Comparison of ENCODE assay signal across 8 mouse cellular contexts in genomic region chr10:61175442-61176204, GRCm38 (mm10). TPM values are rescaled to one million over a fixed set of nuclear protein-coding genes. Genes with fewer than 3 reads are reported as not detected.
A peak's percentile ranks its signal among the peaks of the same experiment; 100 is the strongest.
DNase-seq lines count a peak whose midpoint lies in the region; ATAC-seq and TF ChIP-seq lines count a peak whose summit lies in the region.

No protein-coding gene starts in this region.

- H3K27ac ChIP-seq in cerebellum, adult 2 months (ENCODE audit: insufficient read depth, low read length), result peak overlapping the region; percentile 97
- no peak overlapping the region for H3K27ac ChIP-seq in midbrain, embryonic 11.5 days (ENCODE audit: low read depth, low read length)

- no peaks in the 10 kb centered on the region for H3K9me3 ChIP-seq in midbrain, embryonic 11.5 days (ENCODE audit: control insufficient read depth, low read length)

- peak overlapping the region; percentile 74 for H3K4me3 ChIP-seq in cerebellum, adult 2 months (replicated peaks; ENCODE audit: insufficient read depth, low read depth, low read length)
- no peak overlapping the region for H3K4me3 ChIP-seq in midbrain, embryonic 11.5 days (ENCODE audit: low read depth, low read length)

- H3K9ac ChIP-seq in midbrain, embryonic 11.5 days (ENCODE audit: low read length), result no peak overlapping the region

- H3K4me1 ChIP-seq in cerebellum, adult 2 months (ENCODE audit: control insufficient read depth, insufficient read depth, low read length), result peaks cover 23% of the 10 kb centered on the region
- no peaks in the 10 kb centered on the region for H3K4me1 ChIP-seq in midbrain, embryonic 11.5 days (ENCODE audit: control insufficient read depth, insufficient read depth, low read length)

- ATAC-seq in midbrain, embryonic 11.5 days (ENCODE audit: low FRiP score), result no peak
- no peak for ATAC-seq in erythroid progenitor cell, adult 5-6 weeks (replicated peaks; ENCODE audit: low FRiP score, poor library complexity, severe bottlenecking)

- peak; percentile 72 for TF ChIP-seq POLR2A in cerebellum, adult 2 months (IDR thresholded peaks at IDR 0.05; ENCODE audit: borderline replicate concordance, insufficient read depth, low read length)

- H3K4me2 ChIP-seq in midbrain, embryonic 11.5 days, result no peak overlapping the region; the same call in 1 of the 2 replicates

- H3K27me3 ChIP-seq in cerebellum, adult 2 months (ENCODE audit: control insufficient read depth, insufficient read depth, low read length), result no peaks in the 10 kb centered on the region
- H3K27me3 ChIP-seq in midbrain, embryonic 11.5 days (ENCODE audit: control insufficient read depth, insufficient read depth, low read length), result no peaks in the 10 kb centered on the region

- TF ChIP-seq CTCF in cerebellum, adult 2 months (IDR thresholded peaks at IDR 0.05; ENCODE audit: borderline replicate concordance, insufficient read depth, low read depth, low read length), result peak; percentile 56; the same call in 1 of the 2 replicates

- no peaks in the 10 kb centered on the region for H3K36me3 ChIP-seq in midbrain, embryonic 11.5 days (ENCODE audit: control insufficient read depth, insufficient read depth, low read length)

- peak; percentile 83 for DNase-seq in 3134 (ENCODE audit: extremely low read depth, insufficient read length, low spot score)
- peak; percentile 12 for DNase-seq in CD4-positive helper T cell, adult 2 months (ENCODE audit: low read depth, low spot score)
- DNase-seq in cerebellum, adult 2 months, result peak; percentile 91 to 92
- DNase-seq in frontal cortex, postnatal 36 days (ENCODE audit: low spot score in 2 of 2), result peak; percentile 22 to 25
- peak; percentile 24 to 29 for DNase-seq in layer of hippocampus, postnatal 10 days (ENCODE audit: low spot score in 2 of 2)
- peak; percentile 89 for DNase-seq in midbrain, embryonic 11.5 days (ENCODE audit: low spot score, missing footprints)
- DNase-seq in testis, postnatal 14 days (ENCODE audit: low spot score), result peak; percentile 33

- 4% methylated on average over 24 of the region's 24 CpGs for WGBS in cerebellum, adult 2 months
- 17% methylated on average over 24 of the region's 24 CpGs for WGBS in midbrain, embryonic 11.5 days

RNA-seq across cellular contexts. Expression of gene Tbata, which starts 3.9 kb away (rescaled TPM):
- 38.2 and 43.5 TPM in 2 replicates for polyA plus RNA-seq in cerebellum, adult 2 months (2012; rRNA removed)
- total RNA-seq in layer of hippocampus, postnatal 10 days (2021), result 1 to 10 TPM; 4.2 to 4.9 TPM
- polyA plus RNA-seq in midbrain, embryonic 11.5 days (2014; fragmentation: Nextera tagmentation; extraction: Ambion mirVana), result not detected in 2 replicates
- not detected in 2 replicates for total RNA-seq in erythroid progenitor cell, adult 5-6 weeks (2015; ENCODE audit: low replicate concordance)
- not detected in 2 replicates for total RNA-seq in erythroid progenitor cell, adult 5-6 weeks (2017; ENCODE audit: low replicate concordance)

RNA-seq across cellular contexts. Expression of gene Sgpl1, which starts 28.1 kb away (rescaled TPM):
- polyA plus RNA-seq in cerebellum, adult 2 months (2012; rRNA removed), result 39.6 and 39.7 TPM in 2 replicates
- total RNA-seq in layer of hippocampus, postnatal 10 days (2021), result 10 to 100 TPM; 33.0 to 33.3 TPM
- polyA plus RNA-seq in midbrain, embryonic 11.5 days (2014; fragmentation: Nextera tagmentation; extraction: Ambion mirVana), result 78.0 and 80.7 TPM in 2 replicates
- 23.9 and 33.9 TPM in 2 replicates for total RNA-seq in erythroid progenitor cell, adult 5-6 weeks (2015; ENCODE audit: low replicate concordance)
- total RNA-seq in erythroid progenitor cell, adult 5-6 weeks (2017; ENCODE audit: low replicate concordance), result 11.9 and 24.0 TPM in 2 replicates

Comparison
In these comparisons a context has a peak if more than half of its experiments do, and no peak if none do; other contexts are left out.
1. DNase-seq: peak in every context shown above with its lines; median percentile 92 in cerebellum, adult 2 months; 89 in midbrain, embryonic 11.5 days; 83 in 3134; 33 in testis, postnatal 14 days; 26 in layer of hippocampus, postnatal 10 days; 24 in frontal cortex, postnatal 36 days; 12 in CD4-positive helper T cell, adult 2 months.
2. RNA of gene Tbata, which starts 3.9 kb away (total RNA-seq): 4.2 to 4.9 TPM in layer of hippocampus, postnatal 10 days; not detected in erythroid progenitor cell, adult 5-6 weeks; every median in the first group is over 4 times any median in the second.